Mouse (Mus musculus) spleen, adult 2 months (tissue): ENCODE data around the gene Maneal.

Experiments
- CTCF ChIP-seq: fragments of 200-500 bp; IDR thresholded peaks from 2 replicates; pipeline ENCODE4 v1.5.1; 2011; ENCODE audit warnings: mild to moderate bottlenecking, inconsistent platforms; ENCODE audit not compliant: insufficient read depth, insufficient read length, insufficient replicate concordance; ENCODE audit errors: extremely low read depth
- POLR2A ChIP-seq: fragments of 200-500 bp; IDR thresholded peaks from 2 replicates; pipeline ENCODE4 v1.6.1; 2011; ENCODE audit warnings: low read depth, low read length, inconsistent platforms

GRCm38 (mm10) chr4:124817803-124818202 lies 44.2 kb downstream of the Maneal start:
- no peak for TF ChIP-seq POLR2A
- TF ChIP-seq CTCF: no peak
